Comparison of ENCODE assay signal across 9 mouse cellular contexts in genomic region chr3:105392611-105393514, GRCm38 (mm10). TPM values are rescaled to one million over a fixed set of nuclear protein-coding genes. Genes with fewer than 3 reads are reported as not detected.
DNase-seq lines count a peak whose midpoint lies in the region; ATAC-seq and TF ChIP-seq lines count a peak whose summit lies in the region.
"Had no signal": no experiment of that assay in that cellular context is flagged by ENCODE, and none has a peak within 500 bp of the region (broad histone marks: within the 10 kb centered on the region; RNA-seq: fewer than 3 reads in every experiment).

No protein-coding gene starts in this region.

- no peaks in the 10 kb centered on the region for H3K9me3 ChIP-seq in heart, embryonic 12.5 days (replicated peaks)
- H3K9me3 ChIP-seq: neural tube, embryonic 13.5 days had no signal

- H3K27me3 ChIP-seq in heart, embryonic 12.5 days (replicated peaks): no peaks in the 10 kb centered on the region
- H3K27me3 ChIP-seq in thymus, adult 2 months (ENCODE audit: control insufficient read depth, insufficient read depth, low read length): no peaks in the 10 kb centered on the region
- H3K27me3 ChIP-seq: neural tube, embryonic 13.5 days had no signal

- no peak for TF ChIP-seq CTCF in brain, embryonic 14.5 days (IDR thresholded peaks at IDR 0.05; ENCODE audit: borderline replicate concordance, extremely low read depth, insufficient read depth, insufficient read length)
- no peak for TF ChIP-seq CTCF in thymus, adult 2 months (IDR thresholded peaks at IDR 0.05; ENCODE audit: borderline replicate concordance, control insufficient read depth, extremely low read depth, insufficient read depth, low read length, poor library complexity)

- no peak overlapping the region for H3K9ac ChIP-seq in heart, embryonic 12.5 days
- H3K9ac ChIP-seq: neural tube, embryonic 13.5 days had no signal

- no peaks in the 10 kb centered on the region for H3K36me3 ChIP-seq in heart, embryonic 12.5 days
- no peaks in the 10 kb centered on the region for H3K36me3 ChIP-seq in thymus, adult 2 months (ENCODE audit: control insufficient read depth, insufficient read depth, low read length)
- H3K36me3 ChIP-seq: neural tube, embryonic 13.5 days had no signal

- 0 out of 2 replicates have a peak, but pooled peaks have one; percentile 75 for ATAC-seq in heart, embryonic 12.5 days (ENCODE audit: insufficient number of reproducible peaks, low FRiP score)

- H3K4me2 ChIP-seq in heart, embryonic 12.5 days: no peak overlapping the region
- H3K4me2 ChIP-seq: neural tube, embryonic 13.5 days had no signal

- no peak overlapping the region for H3K4me3 ChIP-seq in heart, embryonic 12.5 days
- H3K4me3 ChIP-seq in thymus, adult 2 months (ENCODE audit: control insufficient read depth, insufficient read depth, low read length): no peak overlapping the region
- H3K4me3 ChIP-seq: neural tube, embryonic 13.5 days had no signal

- TF ChIP-seq POLR2A in brain, embryonic 14.5 days (IDR thresholded peaks at IDR 0.05; ENCODE audit: borderline replicate concordance, extremely low read depth, insufficient read depth, insufficient read length, poor library complexity, severe bottlenecking): no peak
- TF ChIP-seq POLR2A in thymus, adult 2 months (IDR thresholded peaks at IDR 0.05; ENCODE audit: control insufficient read depth, extremely low read depth, insufficient read depth, low read length, poor library complexity): no peak

- peak overlapping the region; percentile 66 for H3K27ac ChIP-seq in heart, embryonic 12.5 days (ENCODE audit: poor library complexity, severe bottlenecking)
- H3K27ac ChIP-seq in thymus, adult 2 months (ENCODE audit: control insufficient read depth, insufficient read depth, low read length): no peak overlapping the region
- H3K27ac ChIP-seq: neural tube, embryonic 13.5 days had no signal

- DNase-seq in right cerebral cortex, postnatal 14 days: peak; percentile 26
- no peak for DNase-seq in right cerebral cortex, adult 18-20 months
- DNase-seq in brain, embryonic 14.5 days (ENCODE audit: low read depth): peak; percentile 81
- DNase-seq in layer of hippocampus, postnatal 10 days (ENCODE audit: low spot score in 2 of 2): peak; percentile 38 to 50
- DNase-seq in retina, embryonic 14.5 days (ENCODE audit: low spot score): peak; percentile 44
- DNase-seq in thymus, adult 2 months: no peak
- DNase-seq in thymus, postnatal 14 days: no peak

- H3K4me1 ChIP-seq in heart, embryonic 12.5 days (replicated peaks): peaks cover 19% of the 10 kb centered on the region
- no peaks in the 10 kb centered on the region for H3K4me1 ChIP-seq in thymus, adult 2 months (replicated peaks; ENCODE audit: control insufficient read depth, insufficient read depth, low read length)
- H3K4me1 ChIP-seq: neural tube, embryonic 13.5 days had no signal

- WGBS in heart, embryonic 12.5 days: 36% methylated on average over 8 of the region's 8 CpGs
- WGBS in thymus, adult 2 months: 28% methylated on average over 8 of the region's 8 CpGs

RNA-seq across cellular contexts. Expression of gene Kcnd3, which starts 59.3 kb away (rescaled TPM):
- 19.2 and 32.0 TPM in 2 replicates for polyA plus RNA-seq in brain, embryonic 14.5 days (2012; rRNA removed)
- 0.93 and 1.0 TPM in 2 replicates for polyA plus RNA-seq in heart, embryonic 12.5 days (2016; fragmentation: Nextera tagmentation; extraction: Ambion mirVana)
- total RNA-seq in layer of hippocampus, postnatal 10 days (2021): 10 to 100 TPM; 40.5 to 43.4 TPM
- polyA plus RNA-seq in thymus, adult 2 months (2012; rRNA removed): 0.33 and 0.58 TPM in 2 replicates

Comparison
In these comparisons a context has a peak if more than half of its experiments do, and no peak if none do; other contexts are left out.
1. DNase-seq: peak in right cerebral cortex, postnatal 14 days (single experiment), brain, embryonic 14.5 days (single experiment), layer of hippocampus, postnatal 10 days (2 of 2) and retina, embryonic 14.5 days (single experiment); none in right cerebral cortex, adult 18-20 months (single experiment), thymus, adult 2 months (single experiment) and thymus, postnatal 14 days (single experiment).